Mouse (Mus musculus) MEL (cell line): ENCODE results near the gene Kcnb1.

Experiments
- E2F4 ChIP-seq: IDR thresholded peaks from 2 replicates; pipeline ENCODE4 v1.6.1; 2011; ENCODE audit warnings: low read depth, low read length, improper control_type of control experiment, borderline replicate concordance
- EP300 ChIP-seq, 2 experiments: IDR thresholded peaks; 2 replicates each; pipeline ENCODE4 v1.6.1; 2011; ENCODE audit warnings: improper control_type of control experiment in 2 of 2, low read length in 2 of 2, low read depth in 1 of 2, mild to moderate bottlenecking in 1 of 2
- ETS1 ChIP-seq: IDR thresholded peaks from 2 replicates; pipeline ENCODE4 v1.6.1; 2012; ENCODE audit warnings: low read depth, mild to moderate bottlenecking, inconsistent platforms, low read length, improper control_type of control experiment, moderate library complexity
- MAFK ChIP-seq: IDR thresholded peaks from 2 replicates; pipeline ENCODE4 v1.6.1; 2011; ENCODE audit warnings: low read depth, mild to moderate bottlenecking, low read length, improper control_type of control experiment, borderline replicate concordance
- NELFE ChIP-seq: IDR thresholded peaks from 2 replicates; pipeline ENCODE4 v1.6.1; 2011; ENCODE audit warnings: low read depth, low read length, improper control_type of control experiment
- POLR2A ChIP-seq, 2 experiments: IDR thresholded peaks; 2 replicates each; pipeline ENCODE4 v1.6.1; 2011 to 2012; ENCODE audit warnings: low read length in 2 of 2, mild to moderate bottlenecking in 2 of 2, control low read depth in 1 of 2, improper control_type of control experiment in 1 of 2, low read depth in 1 of 2, moderate library complexity in 1 of 2; ENCODE audit not compliant: control insufficient read depth in 1 of 2, insufficient read depth in 1 of 2, poor library complexity in 1 of 2
- POLR2AphosphoS5 ChIP-seq: IDR thresholded peaks from 2 replicates; pipeline ENCODE4 v1.6.1; 2012; ENCODE audit warnings: low read depth, borderline replicate concordance, mild to moderate bottlenecking, inconsistent platforms, low read length, moderate library complexity, mixed read lengths
- TCF12 ChIP-seq: IDR thresholded peaks from 2 replicates; pipeline ENCODE4 v1.6.1; 2014; ENCODE audit warnings: low read depth, mild to moderate bottlenecking, inconsistent platforms, low read length, improper control_type of control experiment, moderate library complexity

DNA sequence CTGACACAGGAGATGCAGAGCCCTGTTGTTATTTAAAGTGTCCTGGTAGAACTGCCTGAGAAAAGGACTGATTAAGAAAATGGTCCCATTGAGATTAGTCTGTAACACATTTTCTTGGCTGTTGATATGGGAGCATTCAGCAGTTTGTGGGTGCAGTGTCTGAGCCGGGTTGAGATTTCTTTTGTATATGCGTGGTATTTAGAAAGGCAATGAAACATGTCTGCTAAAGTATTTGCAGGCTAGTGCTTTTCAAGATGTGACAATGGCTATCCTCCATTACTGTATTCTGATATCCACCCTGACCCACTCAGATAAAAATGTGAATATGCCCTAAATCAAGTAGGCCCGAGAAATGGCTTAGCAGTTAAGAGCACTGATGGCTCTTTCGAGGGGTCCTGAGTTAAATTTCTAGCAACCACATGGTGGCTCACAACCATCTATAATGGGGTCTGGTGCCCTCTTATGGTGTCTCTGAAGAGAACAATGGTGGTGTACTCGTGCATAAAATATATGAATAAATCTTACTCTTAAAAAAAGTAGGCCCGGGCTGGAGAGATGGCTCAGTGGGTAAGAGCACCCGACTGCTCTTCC, 126.0 kb downstream of the Kcnb1 start:
- TF ChIP-seq ETS1 (no peak), POLR2AphosphoS5 (no peak), MAFK (no peak), E2F4 (no peak), TCF12 (no peak), EP300 (IDR thresholded peaks at IDR 0.05; ENCODE audit: low read depth in 1 of 2, low read length in 2 of 2) (no peak), POLR2A (IDR thresholded peaks at IDR 0.05; ENCODE audit: control insufficient read depth in 1 of 2, insufficient read depth in 1 of 2, low read depth in 1 of 2, low read length in 2 of 2, poor library complexity in 1 of 2) (no peak; a peak in 1 of 4 replicates), NELFE (no peak)
